Mouse (Mus musculus): Measurements from ENCODE around the gene Wdr20. TPM values are rescaled to one million over a fixed set of nuclear protein-coding genes. Genes with fewer than 3 reads are reported as not detected.
"Not testable (repeated sequence)": the region's sequence is repeated elsewhere in the genome, so short reads cannot be mapped to it uniquely, and the experiment has no call there.

The Wdr20 gene
- polyA plus RNA-seq, 2 experiments: 7.5 to 10.1 TPM

DNA sequence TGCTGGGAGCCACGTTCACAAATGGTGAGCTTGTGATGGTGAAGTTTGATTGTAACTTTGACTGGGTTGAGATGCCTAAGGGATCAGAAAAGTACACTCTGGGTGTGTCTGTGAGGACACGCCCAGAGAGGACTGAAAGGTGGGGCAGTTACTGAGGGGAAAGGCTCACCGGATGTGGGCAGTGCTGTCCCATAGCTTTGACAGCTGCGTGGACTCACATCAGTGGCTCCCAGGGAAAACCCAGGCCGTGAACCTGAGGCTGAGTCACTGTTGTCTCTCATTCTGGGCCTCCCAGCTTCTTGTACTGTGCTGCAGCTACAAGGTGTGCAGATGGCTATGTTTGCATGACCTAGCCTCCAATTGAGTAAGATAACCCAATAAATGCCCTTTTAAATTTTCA lies 12.3 kb upstream of the Wdr20 start:
- ATAC-seq (ENCODE audit: insufficient read depth) (no peak), DNase-seq (ENCODE audit: low read depth in 3 of 3, low spot score in 3 of 3) (no peak)
- H3K9me3 ChIP-seq (ENCODE audit: control insufficient read depth, low read length): no peaks in the 10 kb centered on the region
- no peak overlapping the region for H3K4me2 ChIP-seq (ENCODE audit: low read depth)
- H3K4me1 ChIP-seq (replicated peaks; ENCODE audit: control insufficient read depth in 2 of 2, insufficient read depth in 2 of 2, low read length in 1 of 2): 0 out of 4 replicates have a peak, but pooled peaks cover 0 to 4% of the 10 kb centered on the region in 2 experiments
- TF ChIP-seq EP300 (IDR thresholded peaks at IDR 0.05; ENCODE audit: low read depth): no peak
- TF ChIP-seq CTCF (IDR thresholded peaks at IDR 0.05; ENCODE audit: low read depth): no peak
- WGBS (ENCODE audit: insufficient replicate concordance): 48% methylated on average over 5 of the region's 5 CpGs
- H3K27me3 ChIP-seq (ENCODE audit: control insufficient read depth, insufficient read depth, low read length): peaks cover 2% of the 10 kb centered on the region; the same call in 1 of the 2 replicates
- H3K4me3 ChIP-seq (ENCODE audit: insufficient read depth in 1 of 2, low read depth in 2 of 2, low read length in 2 of 2): no peak overlapping the region
- no peak overlapping the region for H3K9ac ChIP-seq (replicated peaks)
- H3K36me3 ChIP-seq (replicated peaks; ENCODE audit: control insufficient read depth, insufficient read depth, low read depth): no peaks in the 10 kb centered on the region
- no peak overlapping the region for H3K27ac ChIP-seq

DNA sequence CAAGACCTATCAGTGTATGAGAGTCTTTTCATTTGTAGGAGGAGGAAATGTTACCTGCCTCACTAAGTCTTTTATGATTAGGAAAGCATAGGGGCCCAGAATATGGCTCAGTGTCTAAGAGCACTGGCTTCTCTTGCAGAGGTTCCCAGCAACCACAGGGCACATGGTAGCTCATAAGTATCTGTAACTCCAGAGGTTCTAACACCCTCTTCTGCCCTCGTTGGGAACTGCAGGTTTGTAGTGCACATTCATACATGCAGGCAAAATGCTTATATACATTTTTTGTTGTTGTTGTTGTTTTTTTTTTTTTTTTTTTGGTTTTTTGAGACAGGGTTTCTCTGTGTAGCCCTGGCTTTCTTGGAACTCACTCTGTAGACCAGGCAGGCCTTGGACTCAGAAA lies 11.3 kb upstream of the Wdr20 start:
- ATAC-seq (ENCODE audit: insufficient read depth) (no peak), DNase-seq (ENCODE audit: low read depth in 3 of 3, low spot score in 3 of 3) (no peak)
- TF ChIP-seq EP300 (IDR thresholded peaks at IDR 0.05; ENCODE audit: low read depth) (no peak), CTCF (IDR thresholded peaks at IDR 0.05; ENCODE audit: low read depth) (no peak)
- Histone ChIP-seq H3K9me3 (ENCODE audit: control insufficient read depth, low read length) (no peaks in the 10 kb centered on the region), H3K9ac (replicated peaks) (no peak overlapping the region), H3K27me3 (ENCODE audit: control insufficient read depth, insufficient read depth, low read length) (no peaks in the 10 kb centered on the region), H3K4me3 (ENCODE audit: insufficient read depth in 1 of 2, low read depth in 2 of 2, low read length in 2 of 2) (no peak overlapping the region), H3K4me2 (ENCODE audit: low read depth) (no peak overlapping the region), H3K27ac (no peak overlapping the region), H3K4me1 (replicated peaks; ENCODE audit: control insufficient read depth in 2 of 2, insufficient read depth in 2 of 2, low read length in 1 of 2) (0 out of 4 replicates have a peak, but pooled peaks cover 0 to 4% of the 10 kb centered on the region in 2 experiments), H3K36me3 (replicated peaks; ENCODE audit: control insufficient read depth, insufficient read depth, low read depth) (no peaks in the 10 kb centered on the region)
- WGBS (ENCODE audit: insufficient replicate concordance): 33% methylated on average over 1 of the region's 1 CpGs

DNA sequence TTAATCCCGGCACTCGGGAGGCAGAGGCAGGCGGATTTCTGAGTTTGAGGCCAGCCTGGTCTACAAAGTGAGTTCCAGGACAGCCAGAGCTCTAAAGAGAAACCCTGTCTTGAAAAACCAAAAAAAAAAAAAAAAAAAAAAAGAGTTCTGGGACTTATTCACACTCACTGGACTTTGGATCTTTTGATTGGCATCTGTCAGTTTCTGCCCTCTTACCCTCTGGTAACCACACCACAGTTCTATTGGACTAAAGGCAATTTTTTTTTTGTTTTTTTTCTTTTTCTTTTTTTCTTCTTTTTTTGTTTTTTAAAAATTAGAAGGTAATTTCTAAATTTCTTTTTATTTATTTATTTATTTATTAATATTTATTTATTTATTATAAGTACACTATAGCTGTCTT lies 4.5 kb upstream of the Wdr20 start:
- H3K27ac ChIP-seq; H3K9me3 ChIP-seq (ENCODE audit: control insufficient read depth, low read length); DNase-seq (ENCODE audit: low read depth in 3 of 3, low spot score in 3 of 3); H3K4me1 ChIP-seq (replicated peaks; ENCODE audit: control insufficient read depth in 2 of 2, insufficient read depth in 2 of 2, low read length in 1 of 2); H3K9ac ChIP-seq (replicated peaks); H3K27me3 ChIP-seq (ENCODE audit: control insufficient read depth, insufficient read depth, low read length); H3K36me3 ChIP-seq (replicated peaks; ENCODE audit: control insufficient read depth, insufficient read depth, low read depth); ATAC-seq (ENCODE audit: insufficient read depth); H3K4me3 ChIP-seq (ENCODE audit: insufficient read depth in 1 of 2, low read depth in 2 of 2, low read length in 2 of 2); H3K4me2 ChIP-seq (ENCODE audit: low read depth): not testable (repeated sequence)
- 83% methylated on average over 3 of the region's 3 CpGs for WGBS (ENCODE audit: insufficient replicate concordance)

DNA sequence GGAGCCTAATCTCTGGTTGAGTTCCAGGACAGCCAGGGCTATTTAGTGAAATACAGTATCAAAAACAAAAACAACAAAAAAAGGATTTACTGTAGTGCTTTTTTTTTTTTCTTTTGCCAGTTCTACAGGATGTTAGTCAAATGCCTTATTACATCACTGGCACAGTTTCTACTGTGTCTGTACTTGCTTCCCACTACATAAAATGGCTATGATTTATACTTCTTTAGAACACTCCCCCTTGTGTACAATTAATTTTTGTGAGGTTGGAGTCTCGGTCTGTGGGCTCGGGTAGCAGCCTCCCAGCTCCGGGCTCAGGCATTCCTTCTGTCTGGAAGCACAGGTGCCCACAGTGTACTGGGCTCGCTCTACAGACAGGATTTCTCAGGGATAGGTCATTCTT lies 1.1 kb upstream of the Wdr20 start:
- TF ChIP-seq EP300 (IDR thresholded peaks at IDR 0.05; ENCODE audit: low read depth): no peak
- TF ChIP-seq CTCF (IDR thresholded peaks at IDR 0.05; ENCODE audit: low read depth): no peak
- H3K27ac ChIP-seq: no peak overlapping the region
- H3K27me3 ChIP-seq (ENCODE audit: control insufficient read depth, insufficient read depth, low read length): peaks cover 3% of the 10 kb centered on the region
- DNase-seq (ENCODE audit: low read depth in 3 of 3, low spot score in 3 of 3) (no peak), ATAC-seq (ENCODE audit: insufficient read depth) (no peak)
- no peaks in the 10 kb centered on the region for H3K9me3 ChIP-seq (ENCODE audit: control insufficient read depth, low read length)
- no peak overlapping the region; the same call in 1 of the 2 replicates for H3K9ac ChIP-seq (replicated peaks)
- H3K4me3 ChIP-seq (ENCODE audit: insufficient read depth in 1 of 2, low read depth in 2 of 2, low read length in 2 of 2): peak overlapping the region in 1 of 2 experiments; percentile 100; a peak in 2 of 4 replicates
- H3K36me3 ChIP-seq (replicated peaks; ENCODE audit: control insufficient read depth, insufficient read depth, low read depth): no peaks in the 10 kb centered on the region
- 13% methylated on average over 4 of the region's 4 CpGs for WGBS (ENCODE audit: insufficient replicate concordance)
- H3K4me2 ChIP-seq (ENCODE audit: low read depth): peak overlapping the region; percentile 92
- H3K4me1 ChIP-seq (replicated peaks; ENCODE audit: control insufficient read depth in 2 of 2, insufficient read depth in 2 of 2, low read length in 1 of 2): peaks cover 9 to 13% of the 10 kb centered on the region in 2 experiments

DNA sequence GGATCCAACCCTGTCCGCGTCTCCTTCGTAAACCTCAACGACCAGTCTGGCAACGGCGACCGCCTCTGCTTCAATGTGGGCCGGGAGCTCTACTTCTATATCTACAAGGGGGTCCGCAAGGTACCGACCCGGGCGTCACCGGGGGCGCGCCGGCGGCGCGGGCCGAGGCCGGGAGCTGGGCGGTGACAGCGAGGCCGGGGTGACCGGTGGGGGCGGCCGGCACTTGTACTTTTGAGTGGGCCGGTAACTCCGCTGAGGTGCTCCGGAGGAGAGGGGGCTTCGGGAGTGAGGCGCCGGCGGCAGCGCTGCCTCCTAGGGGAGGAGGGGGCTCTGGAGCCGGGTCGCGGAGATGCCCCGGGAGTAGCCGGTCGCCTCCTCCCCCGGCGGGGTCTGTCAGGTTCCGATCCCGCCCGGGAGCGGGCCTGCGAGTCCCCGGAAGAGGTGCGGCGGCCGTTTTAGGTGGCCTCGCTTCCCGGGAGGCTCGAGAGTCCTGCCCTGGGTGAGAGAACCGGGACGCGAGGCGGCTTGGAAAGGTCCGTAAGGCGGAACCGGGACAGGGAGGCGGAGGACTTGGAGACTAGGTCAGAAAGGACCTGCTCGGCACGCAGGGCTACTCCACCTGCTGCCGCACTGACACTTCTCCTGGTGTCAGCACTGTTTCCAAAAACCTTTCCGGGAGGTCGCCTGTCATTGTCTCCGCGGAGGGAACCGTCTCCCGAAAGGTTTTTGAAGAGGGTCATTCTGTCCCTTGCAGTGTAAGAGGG lies 596 bp downstream of the Wdr20 start:
- Histone ChIP-seq H3K4me1 (replicated peaks; ENCODE audit: control insufficient read depth in 2 of 2, insufficient read depth in 2 of 2, low read length in 1 of 2) (peaks cover 9 to 13% of the 10 kb centered on the region in 2 experiments), H3K27me3 (ENCODE audit: control insufficient read depth, insufficient read depth, low read length) (peaks cover 3% of the 10 kb centered on the region), H3K9ac (replicated peaks) (peak overlapping the region; percentile 98), H3K27ac (peak overlapping the region; percentile 73), H3K4me3 (ENCODE audit: insufficient read depth in 1 of 2, low read depth in 2 of 2, low read length in 2 of 2) (peak overlapping the region; percentile 89 to 100), H3K4me2 (ENCODE audit: low read depth) (peak overlapping the region; percentile 85), H3K9me3 (ENCODE audit: control insufficient read depth, low read length) (no peaks in the 10 kb centered on the region), H3K36me3 (replicated peaks; ENCODE audit: control insufficient read depth, insufficient read depth, low read depth) (no peaks in the 10 kb centered on the region; the same call in 1 of the 2 replicates)
- TF ChIP-seq CTCF (IDR thresholded peaks at IDR 0.05; ENCODE audit: low read depth) (peak; percentile 17; the same call in 1 of the 2 replicates), EP300 (IDR thresholded peaks at IDR 0.05; ENCODE audit: low read depth) (no peak)
- WGBS (ENCODE audit: insufficient replicate concordance): under 1% methylated on average over 65 of the region's 72 CpGs
- ATAC-seq (ENCODE audit: insufficient read depth): peak; percentile 53
- DNase-seq (ENCODE audit: low read depth in 3 of 3, low spot score in 3 of 3): no peak
